Mouse (Mus musculus): ENCODE results near the gene Ifi27.

- no peak for TF ChIP-seq EP300 (IDR thresholded peaks at IDR 0.05; ENCODE audit: low read depth)
- TF ChIP-seq CTCF (IDR thresholded peaks at IDR 0.05; ENCODE audit: low read depth) = no peak
Observed at GRCm38 (mm10) chr12:103486726-103487125, 52.7 kb downstream of the Ifi27 start.
